Mouse (Mus musculus) heart, embryonic 16.5 days (tissue): Measurements from ENCODE around the gene Cd3g. TPM values are rescaled to one million over a fixed set of nuclear protein-coding genes. Genes with fewer than 3 reads are reported as not detected.
"Not testable (repeated sequence)": the region's sequence is repeated elsewhere in the genome, so short reads cannot be mapped to it uniquely, and the experiment has no call there.

Experiments used
- ATAC-seq: fragments of 200-750 bp; cut with Nextera tagmentation; replicated peaks from 2 replicates; pipeline ENCODE4 v1.8.0; 2017; ENCODE audit warnings: moderate number of reproducible peaks; ENCODE audit not compliant: insufficient read depth, low FRiP score; ENCODE audit errors: extremely low read depth
- H3K27ac ChIP-seq: fragments of 300-500 bp; sonication (generic); 2 replicates; pipeline ENCODE4 v1.5.1; 2014; ENCODE audit warnings: mild to moderate bottlenecking, low read length, control low read depth, moderate library complexity
- H3K27me3 ChIP-seq: fragments of 300-500 bp; sonication (generic); 2 replicates; pipeline ENCODE4 v1.6.1; 2014; ENCODE audit warnings: low read length, mixed read lengths; ENCODE audit not compliant: control insufficient read depth, insufficient read depth
- H3K36me3 ChIP-seq: fragments of 300-500 bp; sonication (generic); 2 replicates; pipeline ENCODE4 v1.6.1; 2014; ENCODE audit not compliant: control insufficient read depth, insufficient read depth
- H3K4me1 ChIP-seq: fragments of 300-500 bp; sonication (generic); 2 replicates; pipeline ENCODE4 v1.6.1; 2014; ENCODE audit warnings: low read length, mixed read lengths; ENCODE audit not compliant: control insufficient read depth, insufficient read depth
- H3K4me2 ChIP-seq: fragments of 300-500 bp; sonication (generic); 2 replicates; pipeline ENCODE4 v1.6.1; 2014; ENCODE audit warnings: low read depth, mild to moderate bottlenecking, control low read depth, low read length
- H3K4me3 ChIP-seq: fragments of 300-500 bp; sonication (generic); 2 replicates; pipeline ENCODE4 v1.5.1; 2014; ENCODE audit warnings: mild to moderate bottlenecking, control low read depth, low read length
- H3K9ac ChIP-seq: fragments of 300-500 bp; sonication (generic); 2 replicates; pipeline ENCODE4 v1.6.1; 2014; ENCODE audit warnings: low read length, control low read depth
- H3K9me3 ChIP-seq: fragments of 300-500 bp; sonication (generic); replicated peaks from 2 replicates; pipeline ENCODE4 v1.6.1; 2016; ENCODE audit warnings: low read length; ENCODE audit not compliant: control insufficient read depth
- WGBS: fragments of 180-500 bp; shearing (Covaris S2); extraction: QIAGEN DNeasy Blood & Tissue Kit; methylation state at CpG from one replicate; pipeline ENCODE4 v1.1.7; 2014; 5-methylcytosine and 5-hydroxymethylcytosine counted together
- polyA plus RNA-seq: library from polyadenylated mRNA; unstranded; fragments of >200 nt; fragmentation: Nextera tagmentation; extraction: Ambion mirVana; gene quantifications from 2 replicates; pipeline ENCODE4 v1.2.1, GENCODE M21; 2015

Cd3g gene
- polyA plus RNA-seq, 1 experiment from 2014 or later: 99.6 TPM

DNA sequence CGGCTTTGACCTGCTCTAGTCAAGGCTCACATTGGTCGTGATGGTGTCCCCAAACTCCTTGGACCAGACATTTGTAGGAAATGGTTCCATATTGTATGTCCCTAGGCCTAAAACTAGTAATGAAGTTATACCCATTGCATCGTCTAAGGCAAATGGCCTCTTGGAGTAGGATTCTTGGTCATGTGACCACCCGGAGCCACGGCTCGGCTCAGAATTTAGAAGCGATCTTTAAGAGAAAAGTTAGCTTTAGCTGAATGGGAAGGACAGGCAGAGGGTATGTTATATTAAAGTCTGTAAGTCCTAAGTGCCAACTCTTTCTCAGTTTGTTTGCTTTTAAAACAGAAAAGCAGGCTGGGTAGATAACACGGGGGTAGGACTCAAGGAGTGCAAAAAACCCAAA is 1.9 kb upstream of the Cd3g start:
- Histone ChIP-seq H3K9me3 (no peaks in the 10 kb centered on the region), H3K27ac (peak overlapping the region; percentile 46; the same call in 1 of the 2 replicates), H3K4me3 (peak overlapping the region; percentile 32)

DNA sequence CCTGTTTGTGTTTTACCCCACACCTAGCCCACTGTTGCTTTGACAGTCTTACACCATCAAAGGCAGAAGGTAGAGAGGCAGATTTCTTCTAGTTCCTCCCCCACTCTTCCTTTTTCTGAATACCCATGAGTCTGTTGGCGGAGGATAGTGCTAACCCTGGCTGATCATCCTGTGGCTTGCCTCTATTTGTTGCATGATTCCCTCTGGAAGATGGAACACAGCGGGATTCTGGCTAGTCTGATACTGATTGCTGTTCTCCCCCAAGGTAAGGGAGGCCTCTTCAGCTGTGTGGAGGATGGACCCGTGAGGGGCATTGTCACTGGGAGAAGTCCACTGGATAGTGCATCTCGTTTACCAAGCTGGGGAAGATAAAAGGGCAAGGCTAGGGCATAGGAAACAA is 1.4 kb upstream of the Cd3g start, which contains the start of gene Cd3d:
Gene Cd3d (plus strand): TSS at position 111 of the 400 bp plus-strand sequence.
- Histone ChIP-seq H3K9me3 (no peaks in the 10 kb centered on the region), H3K27ac (peak within 1 kb of the TSS; percentile 68), H3K4me2 (0 out of 2 replicates have a peak within 1 kb of the TSS, but pooled peaks have one; percentile 3), H3K4me3 (peak within 1 kb of the TSS; percentile 32), H3K9ac (peak within 1 kb of the TSS; percentile 35; the same call in 1 of the 2 replicates), H3K36me3 (no peaks in the 10 kb centered on the region), H3K27me3 (peaks cover 4% of the 10 kb centered on the region; the same call in 1 of the 2 replicates), H3K4me1 (no peaks in the 10 kb centered on the region)
- ATAC-seq: no peak; the same call in 1 of the 2 replicates
- WGBS: 62% methylated on average over 4 of the region's 4 CpGs

More for the DNA sequence above, 1.9 kb upstream of the Cd3g start:
- WGBS: 81% methylated on average over 8 of the region's 8 CpGs
- Histone ChIP-seq H3K27me3 (peaks cover 4% of the 10 kb centered on the region; the same call in 1 of the 2 replicates), H3K4me1 (no peaks in the 10 kb centered on the region), H3K4me2 (no peak overlapping the region), H3K9ac (no peak overlapping the region; the same call in 1 of the 2 replicates), H3K36me3 (no peaks in the 10 kb centered on the region)
- ATAC-seq: no peak

DNA sequence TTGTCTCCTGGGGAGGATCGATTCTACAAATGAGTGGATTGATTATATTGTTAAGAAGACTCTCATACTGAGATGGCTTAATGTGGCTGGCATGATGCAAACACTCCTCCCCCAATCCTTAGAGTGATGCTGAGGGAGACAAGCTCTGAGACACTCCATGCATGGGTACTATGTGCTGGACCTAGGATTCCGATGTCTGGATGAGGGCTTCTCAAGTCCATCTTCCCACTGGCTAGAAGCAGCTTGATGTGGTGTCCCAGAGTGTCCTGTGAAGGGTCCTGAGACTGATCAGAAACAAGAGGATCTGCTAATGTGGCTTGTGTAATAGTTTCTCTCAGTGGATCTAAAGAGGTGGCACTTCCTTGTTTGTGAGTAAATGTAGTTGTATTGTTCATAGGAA is 873 bp upstream of the Cd3g start:
- Histone ChIP-seq H3K27ac (peak overlapping the region; percentile 68), H3K4me2 (0 out of 2 replicates have a peak overlapping the region, but pooled peaks have one; percentile 3), H3K4me3 (no peak overlapping the region), H3K9me3 (no peaks in the 10 kb centered on the region), H3K9ac (no peak overlapping the region), H3K27me3 (peaks cover 4% of the 10 kb centered on the region; the same call in 1 of the 2 replicates), H3K4me1 (no peaks in the 10 kb centered on the region), H3K36me3 (no peaks in the 10 kb centered on the region)
- no peak for ATAC-seq
- WGBS: 84% methylated on average over 2 of the region's 2 CpGs

GRCm38 (mm10) chr9:44979806-44980205 is 425 bp downstream of the Cd3g start:
- peaks cover 4% of the 10 kb centered on the region; the same call in 1 of the 2 replicates for H3K27me3 ChIP-seq
- WGBS: 65% methylated on average over 7 of the region's 7 CpGs
- peak overlapping the region; percentile 41 for H3K4me3 ChIP-seq
- H3K9ac ChIP-seq: peak overlapping the region; percentile 42; the same call in 1 of the 2 replicates
- no peak overlapping the region; the same call in 1 of the 2 replicates for H3K4me2 ChIP-seq
- H3K4me1 ChIP-seq: no peaks in the 10 kb centered on the region
- H3K27ac ChIP-seq: peak overlapping the region; percentile 29; the same call in 1 of the 2 replicates
- H3K9me3 ChIP-seq: no peaks in the 10 kb centered on the region
- ATAC-seq: no peak
- H3K36me3 ChIP-seq: no peaks in the 10 kb centered on the region

DNA sequence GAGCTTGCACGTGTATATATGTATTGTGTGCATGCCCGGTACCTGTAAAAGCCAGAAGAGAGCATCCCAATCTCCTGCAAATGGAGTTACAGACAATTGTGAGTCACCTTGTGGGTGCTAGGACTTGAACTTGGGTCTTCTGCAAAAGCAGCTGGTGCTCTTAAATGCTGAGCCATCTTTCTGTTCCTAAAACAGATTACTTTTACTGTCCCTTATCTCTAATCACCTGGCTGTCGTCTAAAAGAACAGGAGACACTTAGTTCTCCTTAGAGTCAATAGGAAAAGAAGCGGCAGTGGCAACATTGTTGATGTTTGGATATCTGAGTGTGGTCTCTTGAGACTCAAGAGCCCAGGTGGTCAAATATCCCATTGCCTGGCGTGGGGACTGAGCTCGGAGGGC is 2.4 kb downstream of the Cd3g start:
- peak overlapping the region; percentile 7; the same call in 1 of the 2 replicates for H3K9ac ChIP-seq
- no peaks in the 10 kb centered on the region for H3K36me3 ChIP-seq
- peaks cover 4% of the 10 kb centered on the region; the same call in 1 of the 2 replicates for H3K27me3 ChIP-seq
- WGBS: 46% methylated on average over 6 of the region's 6 CpGs
- no peak for ATAC-seq
- no peak overlapping the region for H3K27ac ChIP-seq
- H3K9me3 ChIP-seq: no peaks in the 10 kb centered on the region
- H3K4me3 ChIP-seq: peak overlapping the region; percentile 41; the same call in 1 of the 2 replicates
- no peaks in the 10 kb centered on the region for H3K4me1 ChIP-seq
- peak overlapping the region; percentile 8; the same call in 1 of the 2 replicates for H3K4me2 ChIP-seq

GRCm38 (mm10) chr9:44969450-44969849 is 10.8 kb downstream of the Cd3g start:
- no peak for ATAC-seq
- Histone ChIP-seq H3K9me3 (no peaks in the 10 kb centered on the region), H3K9ac (no peak overlapping the region), H3K4me2 (no peak overlapping the region), H3K4me1 (peaks cover 10% of the 10 kb centered on the region), H3K27ac (no peak overlapping the region), H3K36me3 (no peaks in the 10 kb centered on the region), H3K27me3 (no peaks in the 10 kb centered on the region; the same call in 1 of the 2 replicates), H3K4me3 (no peak overlapping the region)
- WGBS: 53% methylated on average over 1 of the region's 1 CpGs

DNA sequence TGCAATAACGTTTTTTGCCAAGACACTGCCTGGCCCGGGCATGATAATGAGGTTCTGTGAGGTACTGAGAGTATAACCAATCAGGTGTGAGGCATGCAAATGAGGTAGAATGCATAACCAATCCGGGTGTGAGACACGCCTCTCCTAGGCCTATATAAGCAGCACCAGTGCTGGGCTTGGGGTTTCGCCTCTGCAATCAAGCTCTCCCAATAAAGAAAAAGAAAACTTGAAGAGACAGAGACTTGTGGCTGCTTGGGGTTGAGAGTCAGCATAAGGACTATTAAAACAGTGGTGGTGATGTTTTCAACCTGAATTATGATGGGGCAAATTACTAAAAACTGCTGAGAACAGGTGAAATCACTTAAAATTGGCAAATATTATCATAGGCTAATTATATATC is 12.5 kb downstream of the Cd3g start:
- H3K9ac ChIP-seq, H3K36me3 ChIP-seq, H3K9me3 ChIP-seq, ATAC-seq, H3K4me2 ChIP-seq, H3K27ac ChIP-seq, H3K4me3 ChIP-seq, H3K27me3 ChIP-seq: not testable (repeated sequence)
- peaks cover 12% of the 10 kb centered on the region for H3K4me1 ChIP-seq
- 76% methylated on average over 5 of the region's 5 CpGs for WGBS

- Histone ChIP-seq H3K36me3 (no peaks in the 10 kb centered on the region; the same call in 1 of the 2 replicates), H3K4me3 (no peak overlapping the region), H3K27me3 (no peaks in the 10 kb centered on the region), H3K9me3 (no peaks in the 10 kb centered on the region), H3K4me2 (no peak overlapping the region), H3K4me1 (peaks cover 12% of the 10 kb centered on the region), H3K27ac (no peak overlapping the region), H3K9ac (no peak overlapping the region)
- no peak for ATAC-seq
- WGBS: 19% methylated on average over 3 of the region's 3 CpGs
Measured at GRCm38 (mm10) chr9:44966815-44967242, 13.4 kb downstream of the Cd3g start.

DNA sequence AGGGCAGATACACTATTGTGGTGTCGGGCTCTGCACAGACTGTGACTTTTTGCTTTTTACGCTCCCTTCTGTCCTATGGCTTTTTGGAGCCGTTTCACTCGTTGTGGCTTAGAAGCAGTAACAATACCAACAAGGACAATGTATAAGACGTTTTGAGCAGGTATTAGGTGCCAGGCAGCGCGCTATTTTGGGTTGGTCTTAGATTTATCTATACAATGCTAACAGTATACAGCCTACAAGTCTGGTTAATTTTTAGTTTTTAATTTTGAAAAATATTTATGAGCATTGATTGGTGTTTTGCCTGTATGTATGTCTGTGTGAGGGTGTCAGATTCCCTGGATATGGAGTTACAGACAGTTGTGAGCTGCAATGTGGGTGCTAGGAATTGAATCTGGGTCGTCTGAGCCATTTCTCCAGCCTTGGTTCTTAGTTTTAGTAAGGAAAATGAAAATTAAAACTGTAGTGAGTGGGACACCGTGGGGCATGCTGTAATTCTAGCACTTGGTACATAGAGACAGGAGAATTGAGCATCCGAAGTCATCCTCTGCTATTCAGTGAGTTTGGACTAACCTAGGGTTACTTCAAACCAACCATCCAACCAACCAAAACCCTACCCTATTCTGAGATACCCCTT is 14.3 kb downstream of the Cd3g start:
- H3K4me2 ChIP-seq: peak overlapping the region; percentile 78
- H3K27ac ChIP-seq: peak overlapping the region; percentile 56

More for the DNA sequence above, 14.3 kb downstream of the Cd3g start:
- Histone ChIP-seq H3K4me3 (peak overlapping the region; percentile 97), H3K36me3 (no peaks in the 10 kb centered on the region; the same call in 1 of the 2 replicates), H3K27me3 (no peaks in the 10 kb centered on the region), H3K4me1 (peaks cover 12% of the 10 kb centered on the region), H3K9me3 (no peaks in the 10 kb centered on the region), H3K9ac (peak overlapping the region; percentile 32)
- no peak for ATAC-seq
- 11% methylated on average over 10 of the region's 10 CpGs for WGBS
